Mouse (Mus musculus) 416B (cell line): ENCODE data around the gene Asgr2.
A peak's percentile ranks its signal among the peaks of the same experiment; 100 is the strongest.
"Not testable (repeated sequence)": the region's sequence is repeated elsewhere in the genome, so short reads cannot be mapped to it uniquely, and the experiment has no call there.

Experiments
- DNase-seq: peaks from one replicate; pipeline ENCODE4 v3.0.0; 2011; ENCODE audit warnings: low read depth

Gene Asgr2

GRCm38 (mm10) chr11:70097396-70097795, 5.0 kb downstream of the Asgr2 start:
- DNase-seq = no peak

- no peak for DNase-seq
Observed at GRCm38 (mm10) chr11:70099102-70099501, 6.7 kb downstream of the Asgr2 start.

GRCm38 (mm10) chr11:70099809-70100208, 7.4 kb downstream of the Asgr2 start:
- DNase-seq = no peak

GRCm38 (mm10) chr11:70103701-70104315, 11.4 kb downstream of the Asgr2 start:
- DNase-seq = no peak

- DNase-seq = no peak
Observed at GRCm38 (mm10) chr11:70107085-70107484, 14.6 kb downstream of the Asgr2 start.

- peak; percentile 58 for DNase-seq
Observed at GRCm38 (mm10) chr11:70110146-70110545, 17.7 kb downstream of the Asgr2 start.

- peak; percentile 36 for DNase-seq
Observed at GRCm38 (mm10) chr11:70114562-70114961, 22.1 kb downstream of the Asgr2 start.

GRCm38 (mm10) chr11:70115901-70116300, 23.5 kb downstream of the Asgr2 start:
- no peak for DNase-seq

- DNase-seq = no peak
Observed at GRCm38 (mm10) chr11:70129926-70130379, 37.5 kb downstream of the Asgr2 start, which contains the start of gene Mgl2. Gene Mgl2, plus strand, starts transcription at chr11:70130329.

GRCm38 (mm10) chr11:70135001-70135400, 42.6 kb downstream of the Asgr2 start:
- not testable (repeated sequence) for DNase-seq

- not testable (repeated sequence) for DNase-seq
Observed at GRCm38 (mm10) chr11:70135925-70136324, 43.5 kb downstream of the Asgr2 start.

- no peak for DNase-seq
Observed at GRCm38 (mm10) chr11:70139171-70139570, 46.7 kb downstream of the Asgr2 start.

GRCm38 (mm10) chr11:70151072-70151471, 58.6 kb downstream of the Asgr2 start:
- DNase-seq = peak; percentile 93
